Mouse (Mus musculus): ENCODE results near the gene Kcnj6. TPM values are rescaled to one million over a fixed set of nuclear protein-coding genes. Genes with fewer than 3 reads are reported as not detected.

The Kcnj6 gene
- polyA plus RNA-seq, 1 experiment from 2014 or later: 0.54 TPM

DNA sequence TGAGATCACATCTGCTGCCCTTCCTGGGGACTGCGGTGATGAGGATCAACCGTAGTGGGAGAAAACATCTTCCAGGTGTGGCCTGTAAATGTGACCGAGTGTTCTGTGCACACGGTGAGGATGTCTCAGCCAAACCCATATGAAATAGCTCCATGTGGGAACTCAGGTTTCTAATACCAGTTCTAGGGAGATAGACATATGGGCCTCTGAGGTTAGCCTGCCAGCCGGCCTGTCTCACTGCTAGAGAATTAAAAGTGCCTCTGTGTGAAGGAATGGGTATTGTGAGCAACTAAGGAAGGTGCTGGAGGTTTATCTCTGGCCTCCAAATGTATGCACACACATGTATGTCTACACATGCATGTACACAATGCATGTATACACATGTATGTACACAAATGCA, 129.1 kb downstream of the Kcnj6 start:
- Histone ChIP-seq H3K4me3 (replicated peaks) (no peak overlapping the region), H3K9me3 (no peaks in the 10 kb centered on the region)
- ATAC-seq (ENCODE audit: low FRiP score): no peak

GRCm38 (mm10) chr16:94866300-94866956, 131.1 kb downstream of the Kcnj6 start:
- no peak overlapping the region for H3K9ac ChIP-seq
- no peaks in the 10 kb centered on the region for H3K36me3 ChIP-seq (replicated peaks)
- H3K27ac ChIP-seq: no peak overlapping the region
- ATAC-seq (ENCODE audit: low FRiP score): no peak
- no peaks in the 10 kb centered on the region for H3K27me3 ChIP-seq
- H3K4me1 ChIP-seq: no peaks in the 10 kb centered on the region
- H3K4me2 ChIP-seq: no peak overlapping the region
- no peak overlapping the region for H3K4me3 ChIP-seq (replicated peaks)
- no peaks in the 10 kb centered on the region for H3K9me3 ChIP-seq
- WGBS: 58% methylated on average over 14 of the region's 14 CpGs

More for the DNA sequence above, 129.1 kb downstream of the Kcnj6 start:
- no peak overlapping the region for H3K4me2 ChIP-seq
- H3K27me3 ChIP-seq: no peaks in the 10 kb centered on the region
- peaks cover 12% of the 10 kb centered on the region; the same call in 1 of the 2 replicates for H3K4me1 ChIP-seq
- no peaks in the 10 kb centered on the region for H3K36me3 ChIP-seq (replicated peaks)
- WGBS: 85% methylated on average over 5 of the region's 5 CpGs
- no peak overlapping the region for H3K27ac ChIP-seq
- H3K9ac ChIP-seq: no peak overlapping the region

DNA sequence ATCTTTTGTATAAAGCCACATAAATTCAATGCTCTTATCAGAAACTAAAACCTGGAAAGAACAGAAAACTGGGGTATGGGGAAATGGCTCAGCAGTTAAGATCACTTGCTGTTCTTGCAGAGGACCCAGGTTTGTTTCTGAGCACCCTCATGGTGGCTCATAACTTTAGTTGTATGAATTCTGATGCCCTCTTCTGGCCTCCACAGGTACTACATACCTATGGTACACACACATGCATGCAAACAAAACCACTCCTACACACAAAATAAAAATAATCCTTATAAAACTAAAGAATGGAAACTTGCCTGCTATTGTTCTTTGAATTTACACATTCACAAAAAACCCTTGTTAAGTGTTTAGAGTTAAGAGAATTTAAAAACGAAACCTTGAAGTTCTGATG, 131.7 kb downstream of the Kcnj6 start:
- H3K4me2 ChIP-seq: no peak overlapping the region
- 88% methylated on average over 1 of the region's 1 CpGs for WGBS
- no peak for ATAC-seq (ENCODE audit: low FRiP score)
- H3K9me3 ChIP-seq: no peaks in the 10 kb centered on the region
- no peaks in the 10 kb centered on the region for H3K27me3 ChIP-seq
- H3K27ac ChIP-seq: no peak overlapping the region
- no peak overlapping the region for H3K9ac ChIP-seq
- H3K4me3 ChIP-seq (replicated peaks): no peak overlapping the region
- H3K4me1 ChIP-seq: no peaks in the 10 kb centered on the region
- H3K36me3 ChIP-seq (replicated peaks): no peaks in the 10 kb centered on the region

GRCm38 (mm10) chr16:94865101-94865500, 132.4 kb downstream of the Kcnj6 start:
- WGBS: 91% methylated on average over 7 of the region's 7 CpGs
- Histone ChIP-seq H3K9ac (no peak overlapping the region), H3K4me3 (replicated peaks) (no peak overlapping the region), H3K36me3 (replicated peaks) (no peaks in the 10 kb centered on the region), H3K27ac (no peak overlapping the region), H3K27me3 (no peaks in the 10 kb centered on the region), H3K9me3 (no peaks in the 10 kb centered on the region), H3K4me2 (no peak overlapping the region), H3K4me1 (no peaks in the 10 kb centered on the region)
- ATAC-seq (ENCODE audit: low FRiP score): no peak

DNA sequence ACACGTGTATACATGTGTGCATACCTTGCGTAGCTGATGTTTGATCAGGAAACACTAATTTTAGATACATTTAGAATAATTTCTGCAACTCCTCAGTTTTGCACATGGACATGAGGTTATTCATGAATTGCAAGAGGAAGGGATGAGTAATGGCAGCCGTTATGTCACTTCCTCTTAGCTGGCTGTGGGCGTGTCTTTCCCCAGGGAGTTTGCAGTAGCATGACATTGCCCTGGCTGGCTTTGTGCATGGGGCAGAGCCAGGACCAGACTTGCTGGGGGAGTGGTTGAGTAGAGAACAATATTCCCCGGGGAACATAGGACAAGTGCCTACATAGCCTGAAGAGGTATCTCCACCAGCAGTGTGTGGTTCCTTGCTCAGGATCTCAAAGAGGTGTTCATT, 134.0 kb downstream of the Kcnj6 start:
- Histone ChIP-seq H3K4me1 (no peaks in the 10 kb centered on the region), H3K4me2 (no peak overlapping the region), H3K9me3 (no peaks in the 10 kb centered on the region), H3K36me3 (replicated peaks) (no peaks in the 10 kb centered on the region), H3K9ac (no peak overlapping the region), H3K4me3 (replicated peaks) (no peak overlapping the region), H3K27ac (no peak overlapping the region), H3K27me3 (no peaks in the 10 kb centered on the region)
- ATAC-seq (ENCODE audit: low FRiP score): no peak
- WGBS: 89% methylated on average over 5 of the region's 5 CpGs

DNA sequence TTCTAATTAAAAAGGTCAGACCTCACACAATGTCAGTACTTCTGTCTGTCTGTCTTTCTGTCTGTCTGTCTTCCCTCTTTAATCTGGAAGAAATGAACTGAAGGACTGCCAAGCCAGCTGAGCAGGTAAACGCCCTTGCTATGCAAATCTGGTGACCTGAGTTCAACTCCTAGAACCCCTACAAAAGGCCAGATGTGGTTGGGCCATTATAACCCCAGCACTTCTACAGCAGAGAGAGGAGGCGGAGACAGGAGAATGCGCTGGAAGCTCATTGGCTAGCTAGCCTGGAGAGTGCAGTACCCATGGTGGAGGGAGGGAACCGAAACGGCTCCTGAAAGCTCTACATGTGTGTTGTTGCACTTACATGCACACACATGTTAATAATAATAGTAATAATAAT, 141.5 kb downstream of the Kcnj6 start:
- WGBS: 90% methylated on average over 5 of the region's 5 CpGs
- no peak for ATAC-seq (ENCODE audit: low FRiP score)
- H3K4me3 ChIP-seq (replicated peaks): no peak overlapping the region
- H3K4me1 ChIP-seq: no peaks in the 10 kb centered on the region
- no peaks in the 10 kb centered on the region for H3K36me3 ChIP-seq (replicated peaks)
- no peak overlapping the region for H3K9ac ChIP-seq
- H3K27ac ChIP-seq: no peak overlapping the region
- no peaks in the 10 kb centered on the region for H3K27me3 ChIP-seq
- no peaks in the 10 kb centered on the region for H3K9me3 ChIP-seq
- no peak overlapping the region for H3K4me2 ChIP-seq

DNA sequence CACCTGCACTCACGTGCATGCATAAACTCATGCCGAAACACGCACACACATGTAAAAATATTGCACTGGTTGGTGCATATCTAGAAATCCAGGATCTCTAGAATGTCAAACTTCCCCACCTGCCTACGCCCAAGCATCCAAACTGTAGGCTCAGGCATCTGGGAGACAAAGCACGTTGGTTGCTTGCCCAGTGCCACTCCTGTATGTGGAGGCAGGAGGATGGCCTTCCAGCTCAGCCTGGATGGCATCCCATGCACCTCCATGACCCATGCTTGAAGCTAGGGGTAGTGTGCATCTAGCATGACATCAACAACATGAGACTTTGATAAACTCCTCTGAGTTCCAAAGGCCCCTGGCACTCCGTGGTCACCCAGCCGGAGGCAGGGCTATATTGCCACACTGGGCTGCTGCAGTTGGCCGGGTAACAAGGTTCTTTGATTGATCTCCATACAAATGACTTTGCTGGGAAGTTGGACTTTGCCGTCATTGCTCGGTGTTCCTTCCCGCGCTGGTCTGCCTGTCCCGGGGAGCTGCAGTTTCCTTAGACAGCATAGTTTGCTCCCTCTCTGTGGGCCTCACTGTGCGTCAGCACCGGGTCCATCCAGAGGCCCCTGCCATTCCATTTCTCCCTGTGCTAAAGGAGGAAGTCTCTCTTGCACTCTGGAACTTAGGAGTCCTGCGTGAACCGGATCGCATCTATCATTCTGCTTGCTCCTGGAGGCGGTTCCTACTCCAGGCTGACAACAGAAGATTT, 144.9 kb downstream of the Kcnj6 start:
- Histone ChIP-seq H3K27ac (no peak overlapping the region), H3K27me3 (no peaks in the 10 kb centered on the region), H3K4me2 (no peak overlapping the region), H3K4me1 (peaks cover 9% of the 10 kb centered on the region), H3K9ac (no peak overlapping the region), H3K4me3 (replicated peaks) (no peak overlapping the region), H3K9me3 (no peaks in the 10 kb centered on the region), H3K36me3 (replicated peaks) (no peaks in the 10 kb centered on the region)
- WGBS: 83% methylated on average over 19 of the region's 19 CpGs
- ATAC-seq (ENCODE audit: low FRiP score): no peak

- Histone ChIP-seq H3K4me2 (no peak overlapping the region), H3K9me3 (no peaks in the 10 kb centered on the region), H3K36me3 (replicated peaks) (no peaks in the 10 kb centered on the region), H3K9ac (no peak overlapping the region), H3K27me3 (no peaks in the 10 kb centered on the region), H3K27ac (no peak overlapping the region), H3K4me1 (peaks cover 9% of the 10 kb centered on the region), H3K4me3 (replicated peaks) (no peak overlapping the region)
- WGBS: 51% methylated on average over 14 of the region's 14 CpGs
- ATAC-seq (ENCODE audit: low FRiP score): no peak
These were observed 147.1 kb downstream of the Kcnj6 start for GRCm38 (mm10) chr16:94850393-94850792.

- Histone ChIP-seq H3K27me3 (no peaks in the 10 kb centered on the region), H3K4me2 (no peak overlapping the region), H3K4me3 (replicated peaks) (no peak overlapping the region), H3K4me1 (peaks cover 9% of the 10 kb centered on the region), H3K9me3 (no peaks in the 10 kb centered on the region), H3K27ac (no peak overlapping the region), H3K9ac (no peak overlapping the region), H3K36me3 (replicated peaks) (no peaks in the 10 kb centered on the region)
- WGBS: 91% methylated on average over 5 of the region's 5 CpGs
- ATAC-seq (ENCODE audit: low FRiP score): no peak
These were observed 151.5 kb downstream of the Kcnj6 start for GRCm38 (mm10) chr16:94845996-94846395.

DNA sequence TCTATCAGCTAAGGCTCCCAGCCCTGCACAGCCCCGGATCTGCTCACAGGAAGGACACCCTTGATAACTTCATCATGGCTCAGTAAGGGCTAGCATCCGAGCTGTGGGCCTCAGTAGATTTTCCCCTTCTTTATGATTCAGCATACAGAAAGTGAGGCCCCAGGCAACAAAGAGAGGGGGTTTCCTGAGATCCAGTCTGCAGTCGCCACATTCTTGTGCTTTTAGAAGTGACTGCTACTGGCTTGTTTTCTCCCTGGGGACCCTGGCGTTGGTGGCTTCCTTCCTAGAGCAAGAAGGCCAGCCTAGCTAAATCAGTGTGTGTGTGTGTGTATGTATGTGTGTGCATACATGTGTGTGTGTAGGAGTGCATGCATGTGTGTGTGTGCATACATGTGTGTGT, 152.7 kb downstream of the Kcnj6 start:
- no peak for ATAC-seq (ENCODE audit: low FRiP score)
- H3K4me2 ChIP-seq: no peak overlapping the region
- 71% methylated on average over 4 of the region's 4 CpGs for WGBS
- H3K27ac ChIP-seq: no peak overlapping the region
- no peak overlapping the region for H3K4me3 ChIP-seq (replicated peaks)
- H3K27me3 ChIP-seq: 0 out of 2 replicates have a peak, but pooled peaks cover 3% of the 10 kb centered on the region
- no peak overlapping the region for H3K9ac ChIP-seq
- H3K9me3 ChIP-seq: no peaks in the 10 kb centered on the region
- H3K4me1 ChIP-seq: no peaks in the 10 kb centered on the region
- no peaks in the 10 kb centered on the region for H3K36me3 ChIP-seq (replicated peaks)

- 0 out of 2 replicates have a peak, but pooled peaks cover 3% of the 10 kb centered on the region for H3K27me3 ChIP-seq
- WGBS: 51% methylated on average over 6 of the region's 6 CpGs
- no peak overlapping the region for H3K4me2 ChIP-seq
- H3K4me3 ChIP-seq (replicated peaks): no peak overlapping the region
- H3K27ac ChIP-seq: no peak overlapping the region
- H3K36me3 ChIP-seq (replicated peaks): no peaks in the 10 kb centered on the region
- no peaks in the 10 kb centered on the region for H3K9me3 ChIP-seq
- H3K4me1 ChIP-seq: 0 out of 2 replicates have a peak, but pooled peaks cover 3% of the 10 kb centered on the region
- H3K9ac ChIP-seq: no peak overlapping the region
- ATAC-seq (ENCODE audit: low FRiP score): no peak
These were observed 158.1 kb downstream of the Kcnj6 start for GRCm38 (mm10) chr16:94839398-94839797.

GRCm38 (mm10) chr16:94837881-94838280, 159.6 kb downstream of the Kcnj6 start:
- Histone ChIP-seq H3K4me3 (replicated peaks) (no peak overlapping the region), H3K4me1 (0 out of 2 replicates have a peak, but pooled peaks cover 3% of the 10 kb centered on the region), H3K9ac (no peak overlapping the region), H3K4me2 (no peak overlapping the region), H3K9me3 (no peaks in the 10 kb centered on the region), H3K27me3 (0 out of 2 replicates have a peak, but pooled peaks cover 3% of the 10 kb centered on the region), H3K36me3 (replicated peaks) (no peaks in the 10 kb centered on the region), H3K27ac (no peak overlapping the region)
- no peak for ATAC-seq (ENCODE audit: low FRiP score)
- WGBS: 85% methylated on average over 9 of the region's 9 CpGs

DNA sequence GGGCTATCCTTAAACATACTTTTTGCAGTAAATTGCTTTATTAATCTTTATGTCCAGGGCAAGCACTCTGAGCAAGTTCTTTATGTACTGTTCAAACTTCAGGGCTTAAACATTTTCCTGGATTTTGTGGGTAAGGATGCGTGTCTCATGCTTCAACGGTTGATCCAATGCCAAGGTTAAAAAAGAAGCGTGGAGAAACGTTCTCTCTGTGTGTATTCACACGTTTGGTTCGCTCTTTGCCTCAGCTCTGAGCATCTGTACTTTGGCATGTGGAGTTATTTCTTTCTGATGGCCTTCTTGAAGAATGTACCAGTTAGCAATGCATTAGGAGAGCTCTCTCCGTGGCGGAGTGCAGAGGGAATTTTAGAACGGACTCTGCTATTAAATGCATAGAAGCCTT, 163.0 kb downstream of the Kcnj6 start:
- Histone ChIP-seq H3K27me3 (no peaks in the 10 kb centered on the region), H3K4me3 (replicated peaks) (no peak overlapping the region), H3K9ac (no peak overlapping the region), H3K9me3 (no peaks in the 10 kb centered on the region), H3K4me2 (no peak overlapping the region), H3K4me1 (0 out of 2 replicates have a peak, but pooled peaks cover 3% of the 10 kb centered on the region), H3K27ac (no peak overlapping the region), H3K36me3 (replicated peaks) (no peaks in the 10 kb centered on the region)
- no peak for ATAC-seq (ENCODE audit: low FRiP score)
- 92% methylated on average over 9 of the region's 9 CpGs for WGBS
